Mouse (Mus musculus) megakaryocyte-erythroid progenitor cell, adult 5-6 weeks (primary cell): ENCODE data around the gene Gm20747. TPM values are rescaled to one million over a fixed set of nuclear protein-coding genes. Genes with fewer than 3 reads are reported as not detected.
"Not testable (repeated sequence)": the region's sequence is repeated elsewhere in the genome, so short reads cannot be mapped to it uniquely, and the experiment has no call there.

Source experiments
- ATAC-seq: replicated peaks from 2 replicates; pipeline ENCODE4 v1.8.0; 2016; ENCODE audit warnings: mild to moderate bottlenecking, inconsistent platforms; ENCODE audit not compliant: severe bottlenecking, poor library complexity, low FRiP score, low TSS enrichment
- total RNA-seq, 2 experiments: library from RNA; stranded (forward) in 1 of 2; stranded (reverse) in 1 of 2; fragments of 200-1000, 215-1000 nt in 1 of 2; fragments of >200 nt in 1 of 2; fragmentation: Nextera tagmentation in 1 of 2; gene quantifications; 2 replicates each; pipeline ENCODE4 v1.2.3; 2014 to 2017

Gm20747 gene
- total RNA-seq (2014; fragmentation: Nextera tagmentation) (not detected in 2 replicates), total RNA-seq (2017) (not detected in 2 replicates)

DNA sequence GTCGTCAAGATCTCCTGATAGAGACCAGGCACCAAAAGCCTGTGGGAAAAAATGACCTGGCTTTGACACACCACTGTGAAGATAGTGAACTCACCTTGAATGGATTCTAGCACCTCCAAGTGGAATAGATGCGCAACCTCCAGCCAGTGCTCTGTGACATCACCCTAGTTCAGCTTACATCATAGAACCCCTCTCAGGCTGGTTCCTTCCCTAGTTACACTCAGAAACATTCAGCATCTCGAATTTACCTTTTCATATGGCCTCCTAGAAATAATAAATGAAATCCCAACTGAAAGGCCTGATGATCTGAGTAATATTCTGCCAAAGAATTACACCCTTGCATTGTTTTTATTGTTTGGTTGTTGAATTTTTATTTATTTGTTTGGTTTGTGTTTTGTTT, at the start of gene Gm20747:
Gene Gm20747, minus strand, starts transcription at position 101 of the 400 bp plus-strand sequence.
- not testable (repeated sequence) for ATAC-seq
